In genomic region chrX:159055689-159056461, GRCm38 (mm10) we compare ENCODE assay signal across 32 mouse cellular contexts.
DNase-seq lines count a peak whose midpoint lies in the region; ATAC-seq and TF ChIP-seq lines count a peak whose summit lies in the region.
"Had no signal": no experiment of that assay in that cellular context is flagged by ENCODE, and none has a peak within 500 bp of the region (broad histone marks: within the 10 kb centered on the region; RNA-seq: fewer than 3 reads in every experiment).

No protein-coding gene starts in this region.

- no peaks in the 10 kb centered on the region for H3K36me3 ChIP-seq in heart, embryonic 12.5 days
- no peaks in the 10 kb centered on the region for H3K36me3 ChIP-seq in stomach, postnatal 0 days (ENCODE audit: control insufficient read depth, insufficient read depth, low read length)
- H3K36me3 ChIP-seq: forebrain, embryonic 12.5 days; G1E; intestine, embryonic 15.5 days; liver, embryonic 15.5 days; midbrain, embryonic 12.5 days; neural tube, embryonic 13.5 days; stomach, embryonic 15.5 days had no signal

- H3K27me3 ChIP-seq in heart, embryonic 12.5 days (replicated peaks) = no peaks in the 10 kb centered on the region
- H3K27me3 ChIP-seq in stomach, postnatal 0 days (ENCODE audit: control insufficient read depth, insufficient read depth, low read length) = no peaks in the 10 kb centered on the region
- H3K27me3 ChIP-seq: forebrain, embryonic 12.5 days; intestine, embryonic 15.5 days; liver, embryonic 15.5 days; midbrain, embryonic 12.5 days; stomach, embryonic 15.5 days had no signal

- no peak for TF ChIP-seq EP300 in stomach, postnatal 0 days (optimal IDR thresholded peaks at IDR 0.05)

- TF ChIP-seq CTCF in stomach, postnatal 0 days (IDR thresholded peaks at IDR 0.05; ENCODE audit: low read depth) = no peak

- H3K9ac ChIP-seq in heart, embryonic 12.5 days = no peak overlapping the region
- H3K9ac ChIP-seq in stomach, postnatal 0 days (ENCODE audit: low read length) = no peak overlapping the region
- H3K9ac ChIP-seq: forebrain, embryonic 12.5 days; hindbrain, embryonic 14.5 days; intestine, embryonic 15.5 days; liver, embryonic 15.5 days; lung, embryonic 14.5 days; midbrain, embryonic 12.5 days; neural tube, embryonic 13.5 days; stomach, embryonic 15.5 days had no signal

- no peak overlapping the region for H3K27ac ChIP-seq in heart, embryonic 12.5 days (ENCODE audit: poor library complexity, severe bottlenecking)
- no peak overlapping the region for H3K27ac ChIP-seq in stomach, postnatal 0 days (replicated peaks)
- H3K27ac ChIP-seq: forebrain, embryonic 12.5 days; hindbrain, embryonic 14.5 days; intestine, embryonic 15.5 days; kidney, postnatal 0 days; liver, embryonic 15.5 days; midbrain, embryonic 12.5 days; neural tube, embryonic 13.5 days; stomach, embryonic 15.5 days had no signal

- peak; percentile 54 for DNase-seq in CD4-positive helper T cell, adult 2 months (ENCODE audit: low read depth, low spot score)
- DNase-seq in T-cell, adult 2 months (ENCODE audit: low spot score) = peak; percentile 18
- peak; percentile 46 for DNase-seq in induced T-regulatory cell, adult 2 months (ENCODE audit: low read depth)
- DNase-seq in naive thymus-derived CD4-positive, alpha-beta T cell, adult 2 months (ENCODE audit: low read depth) = peak; percentile 57
- no peak for DNase-seq in stomach, postnatal 0 days (ENCODE audit: low spot score)
- DNase-seq in spleen, postnatal 4 days (ENCODE audit: low spot score in 2 of 2) = no peak
- DNase-seq: adrenal gland, postnatal 36 days; cerebellum, adult 18-20 months; cerebellum, postnatal 10 days; gastrocnemius, postnatal 25 days; heart, adult 18-20 months; heart, postnatal 4 days; kidney, adult 8-10 months; kidney, postnatal 4 days; liver; lung, embryonic 14.5 days; lung, postnatal 14 days; thymus, postnatal 25 days had no signal

- WGBS in heart, embryonic 12.5 days = 55% methylated on average over 8 of the region's 8 CpGs
- 51% methylated on average over 8 of the region's 8 CpGs for WGBS in stomach, postnatal 0 days

- H3K4me3 ChIP-seq in heart, embryonic 12.5 days = no peak overlapping the region
- H3K4me3 ChIP-seq in stomach, postnatal 0 days (ENCODE audit: low read depth, low read length) = no peak overlapping the region
- H3K4me3 ChIP-seq: erythroblast, embryonic 14.5 days; forebrain, embryonic 12.5 days; intestine, embryonic 15.5 days; liver, embryonic 15.5 days; midbrain, embryonic 12.5 days; myocyte; neural tube, embryonic 13.5 days; stomach, embryonic 15.5 days had no signal

- H3K4me1 ChIP-seq in heart, embryonic 12.5 days (replicated peaks) = no peaks in the 10 kb centered on the region
- H3K4me1 ChIP-seq in stomach, postnatal 0 days (replicated peaks; ENCODE audit: control insufficient read depth, insufficient read depth) = no peaks in the 10 kb centered on the region
- H3K4me1 ChIP-seq: forebrain, embryonic 12.5 days; intestine, embryonic 15.5 days; liver, embryonic 15.5 days; midbrain, embryonic 12.5 days; neural tube, embryonic 13.5 days; stomach, embryonic 15.5 days had no signal

- ATAC-seq in heart, embryonic 12.5 days (ENCODE audit: insufficient number of reproducible peaks, low FRiP score) = no peak
- ATAC-seq in stomach, postnatal 0 days (ENCODE audit: low FRiP score, low TSS enrichment) = no peak
- ATAC-seq: intestine, embryonic 15.5 days; Patski had no signal

- H3K4me2 ChIP-seq in heart, embryonic 12.5 days = no peak overlapping the region
- no peak overlapping the region for H3K4me2 ChIP-seq in stomach, postnatal 0 days (replicated peaks; ENCODE audit: low read depth)
- H3K4me2 ChIP-seq: forebrain, embryonic 12.5 days; heart, embryonic 11.5 days; hindbrain, embryonic 14.5 days; intestine, embryonic 15.5 days; liver, embryonic 15.5 days; lung, embryonic 14.5 days; midbrain, embryonic 12.5 days; neural tube, embryonic 13.5 days; stomach, embryonic 15.5 days had no signal

- no peaks in the 10 kb centered on the region for H3K9me3 ChIP-seq in heart, embryonic 12.5 days (replicated peaks)
- H3K9me3 ChIP-seq in stomach, postnatal 0 days (ENCODE audit: control insufficient read depth, low read length) = no peaks in the 10 kb centered on the region
- H3K9me3 ChIP-seq: forebrain, embryonic 12.5 days; G1E; intestine, embryonic 15.5 days; liver, embryonic 15.5 days; midbrain, embryonic 12.5 days; neural tube, embryonic 13.5 days; stomach, embryonic 15.5 days had no signal

Comparison
In these comparisons a context has a peak if more than half of its experiments do, and no peak if none do; other contexts are left out.
1. DNase-seq: peak in CD4-positive helper T cell, adult 2 months (single experiment), T-cell, adult 2 months (single experiment), induced T-regulatory cell, adult 2 months (single experiment) and naive thymus-derived CD4-positive, alpha-beta T cell, adult 2 months (single experiment); none in stomach, postnatal 0 days (single experiment) and spleen, postnatal 4 days (0 of 2).